Comparison of ENCODE assay signal across 8 mouse cellular contexts in the genomic region with DNA sequence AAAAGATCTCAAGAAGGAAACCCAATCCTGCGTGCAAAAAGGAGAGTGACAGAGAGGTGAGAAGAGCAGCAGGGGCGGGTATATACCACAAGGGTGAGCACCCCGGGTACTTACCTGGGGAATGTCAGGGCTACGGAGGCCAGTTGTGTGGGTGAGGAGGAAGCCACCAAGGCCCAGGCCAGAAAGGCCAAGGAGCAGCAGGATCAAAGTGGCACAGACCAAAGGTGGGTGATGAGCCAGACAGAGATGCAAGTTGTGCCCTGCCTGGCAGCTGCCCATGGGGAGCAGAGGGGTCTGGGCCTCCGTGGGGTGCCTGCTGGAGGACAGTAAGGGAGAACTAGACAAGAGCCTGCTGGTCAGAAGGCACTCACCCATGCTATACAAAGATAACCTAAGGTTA. TPM values are rescaled to one million over a fixed set of nuclear protein-coding genes. Genes with fewer than 3 reads are reported as not detected.
DNase-seq lines count a peak whose midpoint lies in the region; ATAC-seq and TF ChIP-seq lines count a peak whose summit lies in the region.

No protein-coding gene starts in this region.

- H3K27ac ChIP-seq in hindbrain, embryonic 10.5 days: peak overlapping the region; percentile 12; the same call in 1 of the 2 replicates
- no peak overlapping the region for H3K27ac ChIP-seq in hindbrain, embryonic 11.5 days (ENCODE audit: low read depth, low read length)
- peak overlapping the region; percentile 84 for H3K27ac ChIP-seq in MEL (ENCODE audit: control insufficient read depth, low read depth, low read length)
- no peak overlapping the region for H3K27ac ChIP-seq in forebrain, embryonic 13.5 days
- H3K27ac ChIP-seq in liver, embryonic 16.5 days (ENCODE audit: low read length): peak overlapping the region; percentile 45

- no peak for TF ChIP-seq RAD21 in MEL (IDR thresholded peaks at IDR 0.05; ENCODE audit: low read depth, low read length)

- no peak overlapping the region for H3K9ac ChIP-seq in hindbrain, embryonic 11.5 days (ENCODE audit: low read depth, low read length)
- H3K9ac ChIP-seq in MEL (ENCODE audit: control insufficient read depth, low read depth, low read length, poor library complexity, severe bottlenecking): peak overlapping the region; percentile 72
- peak overlapping the region; percentile 12; the same call in 1 of the 2 replicates for H3K9ac ChIP-seq in forebrain, embryonic 13.5 days
- H3K9ac ChIP-seq in liver, embryonic 16.5 days (ENCODE audit: low read depth, low read length): peak overlapping the region; percentile 86; the same call in 1 of the 2 replicates

- TF ChIP-seq CTCF in MEL (IDR thresholded peaks at IDR 0.05 in 2 of 3, conservative IDR thresholded peaks at IDR 0.05 in 1 of 3; ENCODE audit: control insufficient read depth in 1 of 3, insufficient read depth in 1 of 3, low read depth in 2 of 3, low read length in 3 of 3, poor library complexity in 1 of 3, severe bottlenecking in 1 of 3): no peak

- no peak for TF ChIP-seq POLR2A in MEL (IDR thresholded peaks at IDR 0.05; ENCODE audit: control insufficient read depth in 1 of 2, insufficient read depth in 1 of 2, low read depth in 1 of 2, low read length in 2 of 2, poor library complexity in 1 of 2)

- no peak for ATAC-seq in hindbrain, embryonic 11.5 days (ENCODE audit: low FRiP score)
- no peak for ATAC-seq in forebrain, embryonic 13.5 days
- no peak for ATAC-seq in liver, embryonic 16.5 days (ENCODE audit: low read depth)

- 0 out of 2 replicates have a peak, but pooled peaks cover 4% of the 10 kb centered on the region for H3K9me3 ChIP-seq in hindbrain, embryonic 10.5 days
- H3K9me3 ChIP-seq in hindbrain, embryonic 11.5 days (ENCODE audit: control insufficient read depth, low read length): no peaks in the 10 kb centered on the region
- H3K9me3 ChIP-seq in MEL (replicated peaks; ENCODE audit: insufficient read depth, low read length): no peaks in the 10 kb centered on the region
- H3K9me3 ChIP-seq in forebrain, embryonic 13.5 days (replicated peaks): no peaks in the 10 kb centered on the region
- H3K9me3 ChIP-seq in liver, embryonic 16.5 days (replicated peaks; ENCODE audit: control insufficient read depth, low read length): no peaks in the 10 kb centered on the region

- H3K27me3 ChIP-seq in hindbrain, embryonic 10.5 days (ENCODE audit: insufficient read depth, poor library complexity, severe bottlenecking): no peaks in the 10 kb centered on the region
- H3K27me3 ChIP-seq in hindbrain, embryonic 11.5 days (ENCODE audit: control insufficient read depth, insufficient read depth, low read length): no peaks in the 10 kb centered on the region
- H3K27me3 ChIP-seq in MEL (ENCODE audit: control insufficient read depth in 1 of 2, insufficient read depth in 2 of 2, low read length in 2 of 2): no peaks in the 10 kb centered on the region
- no peaks in the 10 kb centered on the region for H3K27me3 ChIP-seq in forebrain, embryonic 13.5 days
- H3K27me3 ChIP-seq in liver, embryonic 16.5 days (ENCODE audit: control insufficient read depth, insufficient read depth, low read depth, low read length): no peaks in the 10 kb centered on the region

- H3K79me2 ChIP-seq in MEL (ENCODE audit: control insufficient read depth, insufficient read depth, low read length, poor library complexity): peaks cover 4% of the 10 kb centered on the region; the same call in 1 of the 2 replicates

- DNase-seq in hindbrain, embryonic 10.5 days (ENCODE audit: low spot score): no peak
- no peak for DNase-seq in hindbrain, embryonic 11.5 days (ENCODE audit: low spot score)
- no peak for DNase-seq in MEL (ENCODE audit: low read depth, low spot score)
- DNase-seq in frontal cortex, postnatal 25 days (ENCODE audit: low spot score in 2 of 2): no peak
- DNase-seq in gastrocnemius, adult 8-10 months (ENCODE audit: low spot score in 2 of 2): no peak
- DNase-seq in urinary bladder, postnatal 10 days (ENCODE audit: low spot score): no peak

- H3K36me3 ChIP-seq in hindbrain, embryonic 10.5 days: peaks cover 46% of the 10 kb centered on the region
- H3K36me3 ChIP-seq in hindbrain, embryonic 11.5 days (ENCODE audit: control insufficient read depth, insufficient read depth, low read length): no peaks in the 10 kb centered on the region
- H3K36me3 ChIP-seq in MEL (ENCODE audit: control insufficient read depth in 1 of 2, insufficient read depth in 2 of 2, low read length in 2 of 2): peaks cover 0 to 5% of the 10 kb centered on the region in 2 experiments; a peak in 2 of 4 replicates
- H3K36me3 ChIP-seq in forebrain, embryonic 13.5 days (ENCODE audit: poor library complexity, severe bottlenecking): peaks cover under 1% of the 10 kb centered on the region
- no peaks in the 10 kb centered on the region for H3K36me3 ChIP-seq in liver, embryonic 16.5 days (ENCODE audit: control insufficient read depth, insufficient read depth)

- peaks cover 19% of the 10 kb centered on the region for H3K4me1 ChIP-seq in hindbrain, embryonic 10.5 days (replicated peaks)
- 0 out of 2 replicates have a peak, but pooled peaks cover 3% of the 10 kb centered on the region for H3K4me1 ChIP-seq in hindbrain, embryonic 11.5 days (replicated peaks; ENCODE audit: control insufficient read depth, insufficient read depth, low read length)
- H3K4me1 ChIP-seq in MEL (ENCODE audit: control insufficient read depth in 1 of 2, insufficient read depth in 2 of 2, low read length in 2 of 2): peaks cover 4 to 12% of the 10 kb centered on the region in 2 experiments; a peak in 3 of 4 replicates
- peaks cover 18% of the 10 kb centered on the region for H3K4me1 ChIP-seq in forebrain, embryonic 13.5 days
- peaks cover 16% of the 10 kb centered on the region for H3K4me1 ChIP-seq in liver, embryonic 16.5 days (ENCODE audit: control insufficient read depth, low read depth, low read length)

- no peak for TF ChIP-seq EP300 in MEL (IDR thresholded peaks at IDR 0.05; ENCODE audit: low read depth in 1 of 2, low read length in 2 of 2)

- WGBS in hindbrain, embryonic 10.5 days: 91% methylated on average over 5 of the region's 5 CpGs
- 81% methylated on average over 5 of the region's 5 CpGs for WGBS in hindbrain, embryonic 11.5 days
- WGBS in forebrain, embryonic 13.5 days: 93% methylated on average over 5 of the region's 5 CpGs
- WGBS in liver, embryonic 16.5 days (ENCODE audit: insufficient replicate concordance): 74% methylated on average over 5 of the region's 5 CpGs

- no peak overlapping the region for H3K4me2 ChIP-seq in hindbrain, embryonic 11.5 days (replicated peaks; ENCODE audit: low read depth, low read length)
- H3K4me2 ChIP-seq in forebrain, embryonic 13.5 days: peak overlapping the region; percentile 75; the same call in 1 of the 2 replicates
- H3K4me2 ChIP-seq in liver, embryonic 16.5 days (ENCODE audit: low read depth, low read length): peak overlapping the region; percentile 68

- no peak overlapping the region for H3K4me3 ChIP-seq in hindbrain, embryonic 10.5 days
- no peak overlapping the region for H3K4me3 ChIP-seq in hindbrain, embryonic 11.5 days (ENCODE audit: low read depth, low read length)
- H3K4me3 ChIP-seq in MEL (ENCODE audit: control insufficient read depth in 1 of 2, insufficient read depth in 1 of 2, low read depth in 2 of 2, low read length in 2 of 2): peak overlapping the region; percentile 64 to 73
- peak overlapping the region; percentile 6 for H3K4me3 ChIP-seq in forebrain, embryonic 13.5 days
- peak overlapping the region; percentile 79; the same call in 1 of the 2 replicates for H3K4me3 ChIP-seq in liver, embryonic 16.5 days (ENCODE audit: low read depth, low read length)

RNA-seq across cellular contexts. Expression of a gene that starts 12.4 kb away (rescaled TPM):
- 56.2 and 56.4 TPM in 2 replicates for polyA plus RNA-seq in hindbrain, embryonic 10.5 days (2016; fragmentation: Nextera tagmentation; extraction: Ambion mirVana)
- 27.3 and 31.2 TPM in 2 replicates for polyA plus RNA-seq in hindbrain, embryonic 11.5 days (2014; fragmentation: Nextera tagmentation; extraction: Ambion mirVana)
- total RNA-seq in MEL (2012; rRNA removed): 26.2 and 34.2 TPM in 2 replicates
- 10 to 100 TPM; 29.0 to 52.3 TPM for polyA plus RNA-seq in MEL (2012; ENCODE audit: insufficient read depth in 1 of 2, insufficient read length in 2 of 2, low read depth in 1 of 2, low replicate concordance in 2 of 2, missing spikeins in 1 of 2)
- polyA plus RNA-seq in forebrain, embryonic 13.5 days (2015; fragmentation: Nextera tagmentation; extraction: Ambion mirVana): 51.9 and 60.0 TPM in 2 replicates
- polyA plus RNA-seq in liver, embryonic 16.5 days (2015; fragmentation: Nextera tagmentation; extraction: Ambion mirVana): 11.7 and 13.2 TPM in 2 replicates
- total RNA-seq in gastrocnemius, adult 8-10 months (2022): 10 to 100 TPM; 18.6 to 20.9 (median 20.0) TPM

RNA-seq across cellular contexts. Expression of a gene that starts 25.8 kb away (rescaled TPM):
- 31.6 and 37.9 TPM in 2 replicates for polyA plus RNA-seq in hindbrain, embryonic 10.5 days (2016; fragmentation: Nextera tagmentation; extraction: Ambion mirVana)
- polyA plus RNA-seq in hindbrain, embryonic 11.5 days (2014; fragmentation: Nextera tagmentation; extraction: Ambion mirVana): 25.3 and 28.6 TPM in 2 replicates
- 18.0 and 18.8 TPM in 2 replicates for total RNA-seq in MEL (2012; rRNA removed)
- polyA plus RNA-seq in MEL (2012; ENCODE audit: insufficient read depth in 1 of 2, insufficient read length in 2 of 2, low read depth in 1 of 2, low replicate concordance in 2 of 2, missing spikeins in 1 of 2): 10 to 100 TPM in 1 of 2 experiments, not detected in 1; 34.5 TPM
- polyA plus RNA-seq in forebrain, embryonic 13.5 days (2015; fragmentation: Nextera tagmentation; extraction: Ambion mirVana): 30.5 and 35.3 TPM in 2 replicates
- polyA plus RNA-seq in liver, embryonic 16.5 days (2015; fragmentation: Nextera tagmentation; extraction: Ambion mirVana): 18.7 and 20.0 TPM in 2 replicates
- total RNA-seq in gastrocnemius, adult 8-10 months (2022): 10 to 100 TPM in 3 of 4 experiments, 1 to 10 TPM in 1; 9.3 to 13.4 (median 12.0) TPM

RNA-seq across cellular contexts. Expression of a gene that starts 31.8 kb away (rescaled TPM):
- polyA plus RNA-seq in hindbrain, embryonic 10.5 days (2016; fragmentation: Nextera tagmentation; extraction: Ambion mirVana): 23.9 and 35.5 TPM in 2 replicates
- 30.1 and 33.5 TPM in 2 replicates for polyA plus RNA-seq in hindbrain, embryonic 11.5 days (2014; fragmentation: Nextera tagmentation; extraction: Ambion mirVana)
- total RNA-seq in MEL (2012; rRNA removed): 17.7 and 18.1 TPM in 2 replicates
- polyA plus RNA-seq in MEL (2012; ENCODE audit: insufficient read depth in 1 of 2, insufficient read length in 2 of 2, low read depth in 1 of 2, low replicate concordance in 2 of 2, missing spikeins in 1 of 2): 10 to 100 TPM in 1 of 2 experiments, not detected in 1; 26.2 TPM
- polyA plus RNA-seq in forebrain, embryonic 13.5 days (2015; fragmentation: Nextera tagmentation; extraction: Ambion mirVana): 69.4 and 69.8 TPM in 2 replicates
- polyA plus RNA-seq in liver, embryonic 16.5 days (2015; fragmentation: Nextera tagmentation; extraction: Ambion mirVana): 3.2 and 3.8 TPM in 2 replicates
- 1 to 10 TPM; 1.2 to 4.0 (median 2.7) TPM for total RNA-seq in gastrocnemius, adult 8-10 months (2022)

RNA-seq across cellular contexts. Expression of a gene that starts 34.7 kb away (rescaled TPM):
- 102 and 105 TPM in 2 replicates for polyA plus RNA-seq in hindbrain, embryonic 10.5 days (2016; fragmentation: Nextera tagmentation; extraction: Ambion mirVana)
- polyA plus RNA-seq in hindbrain, embryonic 11.5 days (2014; fragmentation: Nextera tagmentation; extraction: Ambion mirVana): 89.3 and 89.4 TPM in 2 replicates
- total RNA-seq in MEL (2012; rRNA removed): 77.1 and 93.0 TPM in 2 replicates
- polyA plus RNA-seq in MEL (2012; ENCODE audit: insufficient read depth in 1 of 2, insufficient read length in 2 of 2, low read depth in 1 of 2, low replicate concordance in 2 of 2, missing spikeins in 1 of 2): 100 to 1,000 TPM; 189 to 476 TPM
- polyA plus RNA-seq in forebrain, embryonic 13.5 days (2015; fragmentation: Nextera tagmentation; extraction: Ambion mirVana): 94.9 and 96.2 TPM in 2 replicates
- 25.7 and 26.6 TPM in 2 replicates for polyA plus RNA-seq in liver, embryonic 16.5 days (2015; fragmentation: Nextera tagmentation; extraction: Ambion mirVana)
- 10 to 100 TPM in 3 of 4 experiments, 1 to 10 TPM in 1; 10.0 to 11.1 (median 10.5) TPM for total RNA-seq in gastrocnemius, adult 8-10 months (2022)

RNA-seq across cellular contexts. Expression of a gene that starts 35.1 kb away (rescaled TPM):
- 38.7 and 48.1 TPM in 2 replicates for polyA plus RNA-seq in hindbrain, embryonic 10.5 days (2016; fragmentation: Nextera tagmentation; extraction: Ambion mirVana)
- polyA plus RNA-seq in hindbrain, embryonic 11.5 days (2014; fragmentation: Nextera tagmentation; extraction: Ambion mirVana): 22.0 and 25.2 TPM in 2 replicates
- 44.0 and 55.6 TPM in 2 replicates for total RNA-seq in MEL (2012; rRNA removed)
- polyA plus RNA-seq in MEL (2012; ENCODE audit: insufficient read depth in 1 of 2, insufficient read length in 2 of 2, low read depth in 1 of 2, low replicate concordance in 2 of 2, missing spikeins in 1 of 2): 100 to 1,000 TPM in 1 of 2 experiments, not detected in 1; 137 TPM
- polyA plus RNA-seq in forebrain, embryonic 13.5 days (2015; fragmentation: Nextera tagmentation; extraction: Ambion mirVana): 47.7 and 49.1 TPM in 2 replicates
- 10.0 and 10.8 TPM in 2 replicates for polyA plus RNA-seq in liver, embryonic 16.5 days (2015; fragmentation: Nextera tagmentation; extraction: Ambion mirVana)
- 1 to 10 TPM; 4.1 to 9.6 (median 5.1) TPM for total RNA-seq in gastrocnemius, adult 8-10 months (2022)

Comparison
In these comparisons a context has a peak if more than half of its experiments do, and no peak if none do; other contexts are left out.
1. H3K27ac ChIP-seq: peak in hindbrain, embryonic 10.5 days (single experiment), MEL (single experiment) and liver, embryonic 16.5 days (single experiment); none in hindbrain, embryonic 11.5 days (single experiment) and forebrain, embryonic 13.5 days (single experiment).
2. H3K4me3 ChIP-seq: peak in MEL (2 of 2), forebrain, embryonic 13.5 days (single experiment) and liver, embryonic 16.5 days (single experiment); none in hindbrain, embryonic 10.5 days (single experiment) and hindbrain, embryonic 11.5 days (single experiment).